Mouse (Mus musculus): Measurements from ENCODE around the gene Adgrb3. TPM values are rescaled to one million over a fixed set of nuclear protein-coding genes. Genes with fewer than 3 reads are reported as not detected.
A peak's percentile ranks its signal among the peaks of the same experiment; 100 is the strongest.
"Not testable (repeated sequence)": the region's sequence is repeated elsewhere in the genome, so short reads cannot be mapped to it uniquely, and the experiment has no call there.

Gene Adgrb3
- polyA plus RNA-seq, 1 experiment from 2014 or later = 68.6 TPM

DNA sequence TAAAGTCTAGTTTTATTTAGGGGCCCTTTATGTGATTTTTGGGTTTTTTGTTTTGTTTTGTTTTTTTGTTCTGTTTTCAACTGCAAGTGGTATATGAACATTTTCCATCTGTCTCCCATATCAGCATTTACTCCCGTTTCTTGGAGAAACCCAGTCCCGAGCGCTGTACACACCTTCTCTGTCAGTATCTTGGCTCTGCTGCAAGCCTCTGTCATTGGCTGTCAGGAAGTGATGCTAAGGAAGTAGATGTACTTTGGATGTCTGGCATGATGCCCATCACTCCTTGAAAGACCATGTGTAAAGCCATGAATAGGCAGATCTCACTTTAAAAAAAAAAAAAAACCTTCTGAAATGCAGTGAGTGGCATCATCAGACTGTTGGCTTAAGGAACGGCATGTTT lies 132.3 kb downstream of the Adgrb3 start:
- ATAC-seq = no peak
- Histone ChIP-seq H3K4me2 (ENCODE audit: low read length) (no peak overlapping the region), H3K4me1 (ENCODE audit: control insufficient read depth, insufficient read depth, low read length) (no peaks in the 10 kb centered on the region), H3K4me3 (ENCODE audit: low read depth, low read length) (no peak overlapping the region), H3K27me3 (ENCODE audit: control insufficient read depth, insufficient read depth, low read depth, low read length) (no peaks in the 10 kb centered on the region), H3K9ac (ENCODE audit: low read depth, low read length) (no peak overlapping the region), H3K27ac (ENCODE audit: low read length) (no peak overlapping the region), H3K9me3 (replicated peaks; ENCODE audit: control insufficient read depth, low read length, poor library complexity, severe bottlenecking) (no peaks in the 10 kb centered on the region), H3K36me3 (ENCODE audit: control insufficient read depth, insufficient read depth, low read length) (no peaks in the 10 kb centered on the region)
- 91% methylated on average over 4 of the region's 4 CpGs for WGBS

DNA sequence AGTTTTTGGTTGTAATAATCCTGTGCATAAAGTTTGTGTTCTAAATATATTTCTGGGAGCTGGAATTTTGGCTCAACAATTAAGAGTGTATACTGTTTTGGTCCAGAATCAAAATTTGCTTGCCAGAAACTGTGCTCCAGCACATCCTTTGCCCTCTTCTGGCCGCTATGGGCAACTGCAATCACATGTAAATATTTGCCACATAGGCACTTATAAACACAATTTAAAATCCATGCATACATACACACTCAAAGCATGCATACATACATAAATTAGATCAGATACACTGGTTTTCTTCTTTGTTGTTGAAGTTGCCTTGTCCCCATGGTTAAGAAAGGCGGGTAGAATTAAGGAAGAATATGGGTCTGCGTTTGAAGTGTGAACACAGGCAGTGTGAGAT lies 132.7 kb downstream of the Adgrb3 start:
- no peak overlapping the region for H3K9ac ChIP-seq (ENCODE audit: low read depth, low read length)
- no peak overlapping the region for H3K27ac ChIP-seq (ENCODE audit: low read length)
- no peak overlapping the region for H3K4me2 ChIP-seq (ENCODE audit: low read length)
- H3K36me3 ChIP-seq (ENCODE audit: control insufficient read depth, insufficient read depth, low read length) = no peaks in the 10 kb centered on the region
- 70% methylated on average over 3 of the region's 3 CpGs for WGBS
- no peaks in the 10 kb centered on the region for H3K4me1 ChIP-seq (ENCODE audit: control insufficient read depth, insufficient read depth, low read length)
- no peaks in the 10 kb centered on the region for H3K9me3 ChIP-seq (replicated peaks; ENCODE audit: control insufficient read depth, low read length, poor library complexity, severe bottlenecking)
- H3K27me3 ChIP-seq (ENCODE audit: control insufficient read depth, insufficient read depth, low read depth, low read length) = no peaks in the 10 kb centered on the region
- no peak overlapping the region for H3K4me3 ChIP-seq (ENCODE audit: low read depth, low read length)
- no peak for ATAC-seq

DNA sequence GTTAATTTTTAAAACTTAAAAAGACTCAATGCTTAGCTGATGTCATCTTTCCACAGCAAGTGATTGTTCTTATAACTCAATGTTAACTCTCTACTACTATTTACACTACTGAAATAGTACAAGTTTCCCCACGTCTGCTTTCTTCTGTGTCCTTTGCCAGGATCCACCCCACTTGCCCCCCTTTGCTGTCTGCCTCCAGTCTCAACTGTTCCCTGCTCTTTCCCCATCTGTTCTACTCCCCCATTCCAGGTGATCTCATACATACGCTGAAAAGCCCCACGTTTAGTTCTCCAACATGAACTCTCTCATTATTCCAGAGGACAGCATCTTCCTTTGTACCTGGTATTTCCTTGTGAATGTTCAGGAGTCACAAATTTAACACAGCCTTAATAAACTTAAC lies 147.4 kb downstream of the Adgrb3 start:
- Histone ChIP-seq H3K4me1 (ENCODE audit: control insufficient read depth, insufficient read depth, low read length) (no peaks in the 10 kb centered on the region), H3K27ac (ENCODE audit: low read length) (no peak overlapping the region), H3K27me3 (ENCODE audit: control insufficient read depth, insufficient read depth, low read depth, low read length) (no peaks in the 10 kb centered on the region), H3K4me3 (ENCODE audit: low read depth, low read length) (no peak overlapping the region), H3K4me2 (ENCODE audit: low read length) (no peak overlapping the region), H3K9me3 (replicated peaks; ENCODE audit: control insufficient read depth, low read length, poor library complexity, severe bottlenecking) (no peaks in the 10 kb centered on the region), H3K36me3 (ENCODE audit: control insufficient read depth, insufficient read depth, low read length) (no peaks in the 10 kb centered on the region), H3K9ac (ENCODE audit: low read depth, low read length) (no peak overlapping the region)
- ATAC-seq = no peak
- 85% methylated on average over 3 of the region's 3 CpGs for WGBS

DNA sequence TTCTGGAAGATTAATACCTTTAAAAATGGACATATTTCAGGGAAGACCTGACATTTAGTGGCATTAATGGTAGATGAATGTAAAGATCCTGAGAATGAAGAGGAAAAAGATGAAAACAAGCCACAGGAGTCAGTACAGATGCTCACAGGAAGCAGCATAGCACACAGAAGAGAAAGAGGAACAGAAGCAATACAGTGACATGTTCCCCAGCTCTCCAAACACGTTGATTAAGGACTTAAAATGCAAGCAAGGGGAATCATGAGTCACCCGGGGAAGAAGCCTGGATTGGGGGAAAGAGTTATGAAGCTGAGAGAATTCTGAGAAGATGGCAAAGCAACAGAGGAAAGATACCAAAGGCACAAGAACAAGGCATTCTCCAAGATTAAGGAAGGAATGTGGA lies 149.9 kb downstream of the Adgrb3 start:
- no peak overlapping the region for H3K4me3 ChIP-seq (ENCODE audit: low read depth, low read length)
- H3K4me1 ChIP-seq (ENCODE audit: control insufficient read depth, insufficient read depth, low read length) = no peaks in the 10 kb centered on the region
- H3K27ac ChIP-seq (ENCODE audit: low read length) = no peak overlapping the region
- H3K4me2 ChIP-seq (ENCODE audit: low read length) = no peak overlapping the region
- 66% methylated on average over 2 of the region's 2 CpGs for WGBS
- ATAC-seq = no peak
- no peak overlapping the region for H3K9ac ChIP-seq (ENCODE audit: low read depth, low read length)
- H3K36me3 ChIP-seq (ENCODE audit: control insufficient read depth, insufficient read depth, low read length) = no peaks in the 10 kb centered on the region
- H3K9me3 ChIP-seq (replicated peaks; ENCODE audit: control insufficient read depth, low read length, poor library complexity, severe bottlenecking) = no peaks in the 10 kb centered on the region
- H3K27me3 ChIP-seq (ENCODE audit: control insufficient read depth, insufficient read depth, low read depth, low read length) = no peaks in the 10 kb centered on the region

DNA sequence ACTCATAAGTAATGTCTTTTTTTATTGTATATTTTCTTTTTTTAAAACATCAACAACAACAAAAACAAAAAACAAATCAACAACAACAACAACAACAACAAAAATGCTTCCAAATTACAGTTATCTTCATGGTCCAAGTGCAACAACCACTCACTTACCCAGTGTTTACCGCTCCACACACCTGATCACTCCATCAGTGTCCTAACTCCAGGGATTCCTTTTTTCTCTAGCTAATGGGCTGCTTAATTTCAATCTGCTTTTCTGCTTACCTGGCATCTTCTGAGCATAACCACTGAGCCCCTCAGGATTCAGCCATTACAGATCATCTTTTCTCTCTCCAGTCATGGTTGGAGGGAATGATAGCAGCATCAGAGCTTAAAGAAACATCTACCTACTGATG lies 176.8 kb downstream of the Adgrb3 start:
- H3K4me3 ChIP-seq (ENCODE audit: low read depth, low read length) = no peak overlapping the region
- H3K27ac ChIP-seq (ENCODE audit: low read length) = no peak overlapping the region
- no peak overlapping the region for H3K9ac ChIP-seq (ENCODE audit: low read depth, low read length)
- no peak for ATAC-seq
- no peaks in the 10 kb centered on the region for H3K36me3 ChIP-seq (ENCODE audit: control insufficient read depth, insufficient read depth, low read length)
- no peaks in the 10 kb centered on the region for H3K9me3 ChIP-seq (replicated peaks; ENCODE audit: control insufficient read depth, low read length, poor library complexity, severe bottlenecking)
- 91% methylated on average over 1 of the region's 1 CpGs for WGBS
- H3K27me3 ChIP-seq (ENCODE audit: control insufficient read depth, insufficient read depth, low read depth, low read length) = no peaks in the 10 kb centered on the region
- no peak overlapping the region for H3K4me2 ChIP-seq (ENCODE audit: low read length)
- H3K4me1 ChIP-seq (ENCODE audit: control insufficient read depth, insufficient read depth, low read length) = no peaks in the 10 kb centered on the region

DNA sequence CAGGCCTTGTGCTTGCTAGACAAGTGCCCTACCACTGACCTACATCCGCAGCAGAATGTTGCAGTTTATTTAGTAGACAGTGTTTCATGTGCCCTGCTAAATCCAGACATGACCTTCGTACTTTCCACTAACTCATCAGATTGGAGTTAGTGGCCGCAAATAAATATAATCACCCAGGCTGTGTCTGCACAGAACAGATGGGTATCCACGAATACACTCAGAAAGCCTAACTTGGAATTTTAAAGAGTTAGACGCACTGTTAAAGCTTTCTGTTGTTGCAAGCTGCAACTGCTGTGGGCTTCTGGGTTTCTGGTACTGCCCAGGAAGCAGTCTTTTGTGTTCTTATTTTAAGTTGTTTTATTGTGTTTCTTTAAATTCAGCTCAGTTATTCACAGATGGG lies 185.3 kb downstream of the Adgrb3 start:
- Histone ChIP-seq H3K9ac (ENCODE audit: low read depth, low read length) (no peak overlapping the region), H3K36me3 (ENCODE audit: control insufficient read depth, insufficient read depth, low read length) (no peaks in the 10 kb centered on the region), H3K4me1 (ENCODE audit: control insufficient read depth, insufficient read depth, low read length) (no peaks in the 10 kb centered on the region), H3K27me3 (ENCODE audit: control insufficient read depth, insufficient read depth, low read depth, low read length) (no peaks in the 10 kb centered on the region), H3K27ac (ENCODE audit: low read length) (no peak overlapping the region), H3K9me3 (replicated peaks; ENCODE audit: control insufficient read depth, low read length, poor library complexity, severe bottlenecking) (no peaks in the 10 kb centered on the region), H3K4me3 (ENCODE audit: low read depth, low read length) (no peak overlapping the region), H3K4me2 (ENCODE audit: low read length) (no peak overlapping the region)
- ATAC-seq = no peak
- 76% methylated on average over 5 of the region's 5 CpGs for WGBS

DNA sequence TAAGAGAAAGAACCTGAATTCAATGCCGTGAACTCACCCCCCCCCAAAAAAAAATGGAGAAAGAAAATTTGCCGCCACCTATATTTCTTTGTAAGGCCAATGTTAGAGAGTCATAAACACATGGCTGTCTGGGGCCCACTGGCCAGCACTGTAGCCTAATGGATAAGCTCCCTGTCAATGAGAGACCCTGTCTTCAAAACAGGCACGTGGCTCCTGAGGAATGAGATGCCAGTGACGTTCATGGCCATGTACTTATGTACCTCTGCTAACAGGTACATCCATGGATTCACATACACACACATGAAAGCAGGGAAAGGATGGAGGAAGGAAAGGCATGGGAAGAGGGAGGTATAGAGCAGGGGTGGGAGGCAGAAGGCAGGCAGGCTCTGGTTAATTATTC lies 208.0 kb downstream of the Adgrb3 start:
- Histone ChIP-seq H3K9ac (ENCODE audit: low read depth, low read length) (no peak overlapping the region), H3K4me1 (ENCODE audit: control insufficient read depth, insufficient read depth, low read length) (no peaks in the 10 kb centered on the region), H3K36me3 (ENCODE audit: control insufficient read depth, insufficient read depth, low read length) (no peaks in the 10 kb centered on the region), H3K4me2 (ENCODE audit: low read length) (no peak overlapping the region), H3K9me3 (replicated peaks; ENCODE audit: control insufficient read depth, low read length, poor library complexity, severe bottlenecking) (no peaks in the 10 kb centered on the region), H3K27me3 (ENCODE audit: control insufficient read depth, insufficient read depth, low read depth, low read length) (no peaks in the 10 kb centered on the region), H3K4me3 (ENCODE audit: low read depth, low read length) (no peak overlapping the region), H3K27ac (ENCODE audit: low read length) (no peak overlapping the region)
- 0 out of 2 replicates have a peak, but pooled peaks have one; percentile 25 for ATAC-seq
- 51% methylated on average over 4 of the region's 4 CpGs for WGBS

DNA sequence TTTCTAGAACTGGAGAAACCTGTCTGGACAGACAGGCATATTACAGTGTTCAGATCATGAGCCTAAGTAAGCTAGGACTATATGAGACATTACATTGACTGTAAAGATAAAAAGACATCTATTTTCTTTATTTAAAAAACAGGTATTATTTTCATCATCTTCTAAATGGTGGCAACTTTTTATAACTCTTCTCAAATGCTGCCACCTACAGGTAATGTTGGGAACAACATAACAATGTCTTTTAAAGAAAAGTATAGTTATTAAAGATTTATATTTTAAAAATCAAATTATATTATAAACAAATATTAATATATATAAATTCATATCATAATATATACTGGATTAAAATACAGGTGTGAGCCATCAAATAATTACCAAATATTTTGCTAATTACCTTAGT lies 212.6 kb downstream of the Adgrb3 start:
- ATAC-seq = no peak
- Histone ChIP-seq H3K4me3 (ENCODE audit: low read depth, low read length) (no peak overlapping the region), H3K9ac (ENCODE audit: low read depth, low read length) (no peak overlapping the region), H3K27ac (ENCODE audit: low read length) (no peak overlapping the region), H3K4me2 (ENCODE audit: low read length) (no peak overlapping the region), H3K4me1 (ENCODE audit: control insufficient read depth, insufficient read depth, low read length) (no peaks in the 10 kb centered on the region), H3K9me3 (replicated peaks; ENCODE audit: control insufficient read depth, low read length, poor library complexity, severe bottlenecking) (no peaks in the 10 kb centered on the region), H3K36me3 (ENCODE audit: control insufficient read depth, insufficient read depth, low read length) (no peaks in the 10 kb centered on the region), H3K27me3 (ENCODE audit: control insufficient read depth, insufficient read depth, low read depth, low read length) (no peaks in the 10 kb centered on the region)

DNA sequence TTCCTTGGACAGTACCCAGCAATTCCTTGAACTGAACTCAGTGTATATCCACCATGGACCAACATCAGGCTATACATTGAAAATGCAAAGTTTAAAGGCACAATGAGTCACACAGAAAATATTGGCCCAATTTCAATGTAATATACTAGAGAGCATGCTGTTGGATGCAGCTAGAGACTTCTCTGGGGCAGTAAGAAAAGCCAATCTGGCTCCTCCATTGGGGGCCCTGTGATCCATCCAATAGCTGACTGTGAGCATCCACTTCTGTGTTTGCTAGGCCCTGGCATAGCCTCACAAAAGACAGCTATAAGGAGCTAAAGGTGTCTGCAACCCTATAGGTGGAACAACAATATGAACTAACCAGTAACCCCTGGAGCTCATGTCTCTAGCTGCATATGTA lies 218.7 kb downstream of the Adgrb3 start:
- not testable (repeated sequence) for H3K9me3 ChIP-seq (replicated peaks; ENCODE audit: control insufficient read depth, low read length, poor library complexity, severe bottlenecking); H3K4me3 ChIP-seq (ENCODE audit: low read depth, low read length); H3K27me3 ChIP-seq (ENCODE audit: control insufficient read depth, insufficient read depth, low read depth, low read length); H3K27ac ChIP-seq (ENCODE audit: low read length); H3K9ac ChIP-seq (ENCODE audit: low read depth, low read length); H3K4me1 ChIP-seq (ENCODE audit: control insufficient read depth, insufficient read depth, low read length); H3K36me3 ChIP-seq (ENCODE audit: control insufficient read depth, insufficient read depth, low read length); H3K4me2 ChIP-seq (ENCODE audit: low read length); ATAC-seq

DNA sequence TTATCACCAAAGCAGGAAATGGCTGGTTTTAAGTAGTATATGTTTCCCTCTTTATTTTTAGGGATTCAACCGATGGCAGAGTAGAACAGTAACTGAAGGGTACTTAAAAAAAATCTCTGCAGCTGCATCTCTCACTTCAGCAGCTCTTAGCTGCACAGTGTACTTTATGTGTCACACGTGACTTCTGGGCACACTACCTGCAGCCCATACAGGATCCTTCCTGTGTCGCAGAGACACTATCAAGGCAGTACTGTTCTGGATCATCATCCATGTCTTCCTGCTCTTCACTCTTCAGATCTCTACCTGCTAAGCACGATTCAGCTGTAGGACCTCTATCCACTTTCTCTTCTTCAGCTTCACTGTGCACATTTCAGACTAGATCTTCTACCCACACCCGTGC lies 230.6 kb downstream of the Adgrb3 start:
- ATAC-seq = no peak

More for the DNA sequence above, 230.6 kb downstream of the Adgrb3 start:
- H3K27me3 ChIP-seq (ENCODE audit: control insufficient read depth, insufficient read depth, low read depth, low read length) = no peaks in the 10 kb centered on the region
- 0 out of 2 replicates have a peak, but pooled peaks cover 2% of the 10 kb centered on the region for H3K9me3 ChIP-seq (replicated peaks; ENCODE audit: control insufficient read depth, low read length, poor library complexity, severe bottlenecking)
- no peak overlapping the region for H3K4me2 ChIP-seq (ENCODE audit: low read length)
- H3K36me3 ChIP-seq (ENCODE audit: control insufficient read depth, insufficient read depth, low read length) = no peaks in the 10 kb centered on the region
- no peaks in the 10 kb centered on the region for H3K4me1 ChIP-seq (ENCODE audit: control insufficient read depth, insufficient read depth, low read length)
- H3K27ac ChIP-seq (ENCODE audit: low read length) = no peak overlapping the region
- H3K9ac ChIP-seq (ENCODE audit: low read depth, low read length) = no peak overlapping the region
- H3K4me3 ChIP-seq (ENCODE audit: low read depth, low read length) = no peak overlapping the region
- WGBS = 90% methylated on average over 5 of the region's 5 CpGs
